Mouse (Mus musculus) kidney, adult 2 months (tissue): ENCODE data around the gene Pafah1b1.

ENCODE experiments used
- CTCF ChIP-seq: fragments of 200-500 bp; conservative IDR thresholded peaks from 2 replicates; pipeline ENCODE4 v1.5.1; 2011; ENCODE audit warnings: low read depth, mild to moderate bottlenecking, control low read depth, low read length, moderate library complexity, mixed read lengths; ENCODE audit not compliant: insufficient read depth, insufficient read length
- POLR2A ChIP-seq: fragments of 200-500 bp; IDR thresholded peaks from one replicate; pipeline ENCODE4 v1.6.1; 2011; ENCODE audit warnings: low read depth, low read length, control low read depth

DNA sequence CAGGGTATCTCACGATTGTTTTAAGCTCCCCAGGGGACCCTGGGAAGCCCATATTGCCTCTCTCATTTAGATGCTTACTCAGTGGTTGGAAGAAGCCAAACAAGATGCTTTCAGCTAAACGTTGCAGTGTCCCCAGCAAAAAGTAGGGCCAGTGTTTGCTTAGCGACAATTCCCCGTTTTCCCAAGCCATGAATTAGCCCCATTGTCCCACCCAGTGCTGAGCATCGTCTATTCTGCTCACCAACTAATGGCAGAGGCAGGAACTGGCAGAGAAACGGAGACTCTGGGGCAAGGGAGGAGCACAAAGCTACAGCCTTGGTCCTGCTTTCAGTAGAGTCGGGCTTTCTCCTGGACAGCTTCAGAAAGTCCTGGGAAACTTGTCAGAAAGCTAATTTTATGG is 10.4 kb upstream of the Pafah1b1 start:
- TF ChIP-seq CTCF (no peak), POLR2A (no peak)
